ENCODE assay signal across 8 mouse cellular contexts in the genomic region with DNA sequence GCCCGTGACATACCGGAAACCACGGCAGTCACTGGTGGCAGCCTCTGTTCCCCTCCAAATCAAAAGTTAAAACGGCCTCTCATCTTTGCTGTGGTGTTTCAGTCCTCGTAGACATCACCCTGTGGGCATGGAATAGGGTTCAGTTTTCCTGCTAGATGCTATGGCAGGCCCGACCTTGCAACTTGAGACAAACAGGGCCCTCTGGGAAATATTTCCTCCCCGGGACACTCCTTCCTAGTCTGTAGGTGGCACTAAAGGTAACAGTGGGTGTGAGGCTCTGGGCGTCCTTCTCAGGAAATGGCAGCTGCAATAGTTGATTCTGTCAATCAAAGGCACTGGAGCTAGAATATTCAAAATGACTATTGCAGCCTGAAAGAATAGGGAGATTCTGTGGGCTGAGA.
DNase-seq lines count a peak whose midpoint lies in the region; ATAC-seq lines count a peak whose summit lies in the region.
"Had no signal": no experiment of that assay in that cellular context is flagged by ENCODE, and none has a peak within 500 bp of the region (broad histone marks: within the 10 kb centered on the region; RNA-seq: fewer than 3 reads in every experiment).

No protein-coding gene starts in this region.

- H3K9ac ChIP-seq in liver, embryonic 12.5 days = peak overlapping the region; percentile 74

- peaks cover 50% of the 10 kb centered on the region for H3K4me1 ChIP-seq in liver, embryonic 12.5 days

- WGBS in liver, embryonic 12.5 days (ENCODE audit: insufficient replicate concordance) = 16% methylated on average over 8 of the region's 8 CpGs

- H3K9me3 ChIP-seq in liver, embryonic 12.5 days (replicated peaks) = no peaks in the 10 kb centered on the region

- peaks cover 17% of the 10 kb centered on the region for H3K36me3 ChIP-seq in liver, embryonic 12.5 days

- no peaks in the 10 kb centered on the region for H3K27me3 ChIP-seq in liver, embryonic 12.5 days (replicated peaks)

- peak; percentile 76 for DNase-seq in CD4-positive, CD25-positive, alpha-beta regulatory T cell, adult 2 months (ENCODE audit: low read depth, low spot score)
- peak; percentile 66 for DNase-seq in ES-CJ7 (ENCODE audit: low read depth, low spot score)
- DNase-seq in spleen, adult 18-20 months = peak; percentile 42 to 59
- DNase-seq in left cerebral cortex, postnatal 4 days = no peak
- DNase-seq in frontal cortex, adult 2 months (ENCODE audit: extremely low spot score in 1 of 2, low spot score in 1 of 2) = no peak
- no peak for DNase-seq in kidney, postnatal 25 days
- DNase-seq: gastrocnemius, postnatal 10 days had no signal

- H3K27ac ChIP-seq in liver, embryonic 12.5 days = peak overlapping the region; percentile 87

- H3K4me3 ChIP-seq in liver, embryonic 12.5 days = peak overlapping the region; percentile 61

- intact Hi-C loops in left cerebral cortex, postnatal 4 days (cut with DNase I) = no loop called here

- peak overlapping the region; percentile 75 for H3K4me2 ChIP-seq in liver, embryonic 12.5 days

- ATAC-seq in liver, embryonic 12.5 days = peak; percentile 77

Comparison
In these comparisons a context has a peak if more than half of its experiments do, and no peak if none do; other contexts are left out.
1. DNase-seq: peak in CD4-positive, CD25-positive, alpha-beta regulatory T cell, adult 2 months (single experiment), ES-CJ7 (single experiment) and spleen, adult 18-20 months (2 of 2); none in left cerebral cortex, postnatal 4 days (single experiment), frontal cortex, adult 2 months (0 of 2) and kidney, postnatal 25 days (0 of 2).